Mouse (Mus musculus): ENCODE data around the gene Eno1. TPM values are rescaled to one million over a fixed set of nuclear protein-coding genes. Genes with fewer than 3 reads are reported as not detected.

The Eno1 gene
- polyA plus RNA-seq (2012; rRNA removed): 630 and 636 TPM in 2 replicates

- peak within 1 kb of the TSS; percentile 95 for H3K27ac ChIP-seq (ENCODE audit: insufficient read depth, low read depth, low read length)
- peak within 1 kb of the TSS; percentile 95 for H3K4me3 ChIP-seq (ENCODE audit: insufficient read depth, low read depth, low read length)
- TF ChIP-seq CTCF (conservative IDR thresholded peaks at IDR 0.05; ENCODE audit: insufficient read depth, insufficient read length, low read depth, low read length) (no peak), POLR2A (IDR thresholded peaks at IDR 0.05; ENCODE audit: low read depth, low read length) (peak; percentile 91)
- H3K4me1 ChIP-seq (ENCODE audit: control insufficient read depth, insufficient read depth, low read length): peaks cover 25% of the 10 kb centered on the region
- H3K27me3 ChIP-seq (replicated peaks; ENCODE audit: control insufficient read depth, insufficient read depth, low read length): no peaks in the 10 kb centered on the region
- WGBS: under 1% methylated on average over 78 of the region's 78 CpGs
- H3K36me3 ChIP-seq (ENCODE audit: control insufficient read depth, insufficient read depth, low read length): no peaks in the 10 kb centered on the region; the same call in 1 of the 2 replicates
- peak; percentile 98 for DNase-seq
Measured at GRCm38 (mm10) chr4:150236521-150237481, at the start of gene Eno1. Gene Eno1, plus strand, starts transcription at chr4:150236721.

GRCm38 (mm10) chr4:150188236-150188635 lies 48.3 kb upstream of the Eno1 start:
- Histone ChIP-seq H3K27ac (ENCODE audit: insufficient read depth, low read depth, low read length) (no peak overlapping the region), H3K4me3 (ENCODE audit: insufficient read depth, low read depth, low read length) (no peak overlapping the region), H3K27me3 (replicated peaks; ENCODE audit: control insufficient read depth, insufficient read depth, low read length) (no peaks in the 10 kb centered on the region), H3K36me3 (ENCODE audit: control insufficient read depth, insufficient read depth, low read length) (no peaks in the 10 kb centered on the region), H3K4me1 (ENCODE audit: control insufficient read depth, insufficient read depth, low read length) (no peaks in the 10 kb centered on the region)
- WGBS: 47% methylated on average over 11 of the region's 11 CpGs
- TF ChIP-seq POLR2A (IDR thresholded peaks at IDR 0.05; ENCODE audit: low read depth, low read length) (no peak), CTCF (conservative IDR thresholded peaks at IDR 0.05; ENCODE audit: insufficient read depth, insufficient read length, low read depth, low read length) (no peak)
- DNase-seq: peak; percentile 10

- Histone ChIP-seq H3K4me1 (ENCODE audit: control insufficient read depth, insufficient read depth, low read length) (no peaks in the 10 kb centered on the region), H3K27me3 (replicated peaks; ENCODE audit: control insufficient read depth, insufficient read depth, low read length) (no peaks in the 10 kb centered on the region), H3K4me3 (ENCODE audit: insufficient read depth, low read depth, low read length) (no peak overlapping the region), H3K36me3 (ENCODE audit: control insufficient read depth, insufficient read depth, low read length) (no peaks in the 10 kb centered on the region), H3K27ac (ENCODE audit: insufficient read depth, low read depth, low read length) (no peak overlapping the region)
- 86% methylated on average over 6 of the region's 6 CpGs for WGBS
- no peak for DNase-seq
- TF ChIP-seq POLR2A (IDR thresholded peaks at IDR 0.05; ENCODE audit: low read depth, low read length) (no peak), CTCF (conservative IDR thresholded peaks at IDR 0.05; ENCODE audit: insufficient read depth, insufficient read length, low read depth, low read length) (no peak)
Measured at GRCm38 (mm10) chr4:150192199-150192598, 44.3 kb upstream of the Eno1 start.

DNA sequence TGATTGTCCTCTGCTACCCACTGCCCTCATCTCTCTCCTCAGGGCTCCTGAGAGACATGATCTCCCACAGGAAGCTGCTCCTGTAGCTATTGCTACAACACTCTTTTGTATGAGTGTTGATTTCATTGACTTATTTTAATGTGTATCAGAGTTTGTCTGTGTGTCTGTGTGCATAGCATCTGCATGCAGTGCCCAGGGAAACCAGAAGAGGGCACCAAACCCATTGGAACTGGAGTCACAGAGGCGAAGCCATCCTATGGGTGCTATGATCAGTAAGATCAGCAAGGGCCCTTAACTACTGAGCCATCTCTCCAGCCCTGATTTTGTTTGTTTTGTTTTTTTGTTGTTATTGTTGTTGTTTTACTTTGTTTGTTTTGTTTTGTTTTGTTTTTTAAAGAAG lies 42.6 kb upstream of the Eno1 start:
- no peaks in the 10 kb centered on the region for H3K27me3 ChIP-seq (replicated peaks; ENCODE audit: control insufficient read depth, insufficient read depth, low read length)
- 72% methylated on average over 1 of the region's 1 CpGs for WGBS
- no peak overlapping the region for H3K4me3 ChIP-seq (ENCODE audit: insufficient read depth, low read depth, low read length)
- no peaks in the 10 kb centered on the region for H3K4me1 ChIP-seq (ENCODE audit: control insufficient read depth, insufficient read depth, low read length)
- TF ChIP-seq CTCF (conservative IDR thresholded peaks at IDR 0.05; ENCODE audit: insufficient read depth, insufficient read length, low read depth, low read length): peak; percentile 87
- TF ChIP-seq POLR2A (IDR thresholded peaks at IDR 0.05; ENCODE audit: low read depth, low read length): no peak
- DNase-seq: peak; percentile 47
- no peaks in the 10 kb centered on the region for H3K36me3 ChIP-seq (ENCODE audit: control insufficient read depth, insufficient read depth, low read length)
- no peak overlapping the region for H3K27ac ChIP-seq (ENCODE audit: insufficient read depth, low read depth, low read length)

GRCm38 (mm10) chr4:150198268-150198667 lies 38.3 kb upstream of the Eno1 start:
- WGBS: 91% methylated on average over 9 of the region's 9 CpGs
- no peaks in the 10 kb centered on the region for H3K36me3 ChIP-seq (ENCODE audit: control insufficient read depth, insufficient read depth, low read length)
- H3K4me3 ChIP-seq (ENCODE audit: insufficient read depth, low read depth, low read length): no peak overlapping the region
- H3K27me3 ChIP-seq (replicated peaks; ENCODE audit: control insufficient read depth, insufficient read depth, low read length): no peaks in the 10 kb centered on the region
- H3K27ac ChIP-seq (ENCODE audit: insufficient read depth, low read depth, low read length): no peak overlapping the region
- TF ChIP-seq POLR2A (IDR thresholded peaks at IDR 0.05; ENCODE audit: low read depth, low read length) (no peak), CTCF (conservative IDR thresholded peaks at IDR 0.05; ENCODE audit: insufficient read depth, insufficient read length, low read depth, low read length) (no peak)
- H3K4me1 ChIP-seq (ENCODE audit: control insufficient read depth, insufficient read depth, low read length): no peaks in the 10 kb centered on the region
- DNase-seq: no peak

- TF ChIP-seq CTCF (conservative IDR thresholded peaks at IDR 0.05; ENCODE audit: insufficient read depth, insufficient read length, low read depth, low read length) (no peak), POLR2A (IDR thresholded peaks at IDR 0.05; ENCODE audit: low read depth, low read length) (no peak)
- DNase-seq: no peak
- H3K27me3 ChIP-seq (replicated peaks; ENCODE audit: control insufficient read depth, insufficient read depth, low read length): no peaks in the 10 kb centered on the region
- no peak within 1 kb of the TSS for H3K27ac ChIP-seq (ENCODE audit: insufficient read depth, low read depth, low read length)
- no peaks in the 10 kb centered on the region for H3K36me3 ChIP-seq (ENCODE audit: control insufficient read depth, insufficient read depth, low read length)
- WGBS: 70% methylated on average over 5 of the region's 5 CpGs
- no peaks in the 10 kb centered on the region for H3K4me1 ChIP-seq (ENCODE audit: control insufficient read depth, insufficient read depth, low read length)
- no peak within 1 kb of the TSS for H3K4me3 ChIP-seq (ENCODE audit: insufficient read depth, low read depth, low read length)
Measured at GRCm38 (mm10) chr4:150201232-150201631, 35.3 kb upstream of the Eno1 start, which contains the start of gene Car6. Gene Car6, minus strand, starts transcription at chr4:150201332.

GRCm38 (mm10) chr4:150202702-150203101 lies 33.8 kb upstream of the Eno1 start:
- no peak overlapping the region for H3K4me3 ChIP-seq (ENCODE audit: insufficient read depth, low read depth, low read length)
- TF ChIP-seq POLR2A (IDR thresholded peaks at IDR 0.05; ENCODE audit: low read depth, low read length) (no peak), CTCF (conservative IDR thresholded peaks at IDR 0.05; ENCODE audit: insufficient read depth, insufficient read length, low read depth, low read length) (no peak)
- H3K36me3 ChIP-seq (ENCODE audit: control insufficient read depth, insufficient read depth, low read length): no peaks in the 10 kb centered on the region
- no peak for DNase-seq
- 75% methylated on average over 5 of the region's 5 CpGs for WGBS
- no peak overlapping the region for H3K27ac ChIP-seq (ENCODE audit: insufficient read depth, low read depth, low read length)
- H3K27me3 ChIP-seq (replicated peaks; ENCODE audit: control insufficient read depth, insufficient read depth, low read length): no peaks in the 10 kb centered on the region
- no peaks in the 10 kb centered on the region for H3K4me1 ChIP-seq (ENCODE audit: control insufficient read depth, insufficient read depth, low read length)
